Mouse (Mus musculus): ENCODE results near the gene Gm49387.
"Not testable (repeated sequence)": the region's sequence is repeated elsewhere in the genome, so short reads cannot be mapped to it uniquely, and the experiment has no call there.

Gene Gm49387

GRCm38 (mm10) chr14:31630677-31631076, 10.0 kb downstream of the Gm49387 start:
- DNase-seq: no peak

DNA sequence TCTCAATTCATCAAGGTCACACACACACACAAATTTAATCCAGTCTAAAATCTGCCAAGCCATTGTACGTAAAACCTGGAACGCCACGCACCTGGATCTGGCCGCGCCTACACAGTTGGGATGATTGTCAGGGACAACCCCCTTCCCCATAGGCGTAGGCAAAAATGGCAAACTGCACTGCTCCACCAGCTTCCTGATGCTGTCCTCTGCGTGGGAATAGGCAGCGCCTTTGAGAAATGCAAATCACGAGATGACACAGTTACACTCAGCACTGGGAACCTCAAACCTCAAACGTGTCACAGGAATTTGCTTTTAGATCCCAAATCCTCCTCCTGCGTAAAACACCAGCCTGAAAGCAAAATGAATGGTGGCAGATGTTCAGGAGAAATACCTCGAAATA, 17.9 kb downstream of the Gm49387 start:
- DNase-seq: no peak

- DNase-seq: no peak
Observed at GRCm38 (mm10) chr14:31620591-31621223, 20.0 kb downstream of the Gm49387 start.

DNA sequence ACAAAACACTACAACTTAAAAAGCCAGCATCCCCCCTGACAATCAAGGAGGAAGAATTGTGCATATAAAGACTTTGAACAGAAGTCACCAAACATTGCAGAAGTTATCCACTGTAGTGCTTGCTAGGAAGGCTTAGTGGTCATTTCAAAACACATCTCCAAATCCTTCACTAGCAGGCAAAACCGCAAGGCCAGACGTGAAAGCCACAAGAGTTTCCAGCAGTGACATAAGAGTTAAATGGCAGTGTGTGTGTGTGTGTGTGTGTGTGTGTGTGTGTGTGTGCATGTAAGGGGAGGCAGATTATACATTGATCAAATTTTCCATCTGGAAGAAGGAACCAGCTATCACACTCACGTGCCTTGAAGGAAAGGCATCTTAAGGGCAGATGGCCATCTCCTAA, 22.7 kb downstream of the Gm49387 start:
- no peak for DNase-seq

GRCm38 (mm10) chr14:31617204-31617603, 23.5 kb downstream of the Gm49387 start:
- DNase-seq: no peak

- no peak for DNase-seq
Observed at GRCm38 (mm10) chr14:31613671-31614070, 27.0 kb downstream of the Gm49387 start.

DNA sequence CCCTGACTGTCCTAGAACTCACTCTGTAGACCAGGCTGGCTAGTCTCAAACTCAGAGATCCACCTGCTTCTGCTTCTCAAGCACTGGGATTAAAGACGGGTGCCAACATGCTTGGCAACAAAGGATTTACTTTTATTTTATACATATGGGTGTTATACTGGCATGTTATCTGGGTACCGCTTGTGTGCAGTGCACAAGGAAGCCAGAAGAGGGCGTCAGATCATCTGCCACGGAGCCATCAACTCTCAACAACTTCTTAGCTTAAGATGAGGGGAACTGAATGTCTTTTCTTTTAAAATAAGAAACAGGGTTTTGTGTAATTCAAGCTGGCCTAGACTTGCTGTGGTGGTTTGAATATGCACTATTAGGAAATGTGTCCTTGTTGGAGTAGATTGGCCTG, 28.7 kb downstream of the Gm49387 start:
- no peak for DNase-seq

DNA sequence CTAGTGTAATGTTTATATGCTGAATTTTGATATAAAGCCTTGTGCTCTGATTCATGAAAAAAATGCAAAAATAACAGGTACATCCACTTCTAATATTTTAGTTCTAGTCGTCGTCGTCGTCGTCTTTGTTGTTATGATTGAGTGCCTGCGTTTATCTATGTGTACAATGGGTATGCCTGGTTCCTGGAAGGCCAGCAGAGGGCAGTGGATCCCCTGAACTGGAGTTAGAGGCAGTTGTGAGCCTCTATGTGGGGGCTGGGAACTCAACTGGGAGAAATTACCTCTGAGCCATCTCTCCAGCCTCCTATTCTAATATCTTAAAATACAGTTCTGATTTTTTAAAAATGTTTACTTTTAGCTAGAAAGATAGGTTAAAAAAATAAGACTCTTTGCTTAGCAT, 35.2 kb downstream of the Gm49387 start:
- no peak for DNase-seq

GRCm38 (mm10) chr14:31604916-31605315, 35.8 kb downstream of the Gm49387 start:
- DNase-seq: no peak

DNA sequence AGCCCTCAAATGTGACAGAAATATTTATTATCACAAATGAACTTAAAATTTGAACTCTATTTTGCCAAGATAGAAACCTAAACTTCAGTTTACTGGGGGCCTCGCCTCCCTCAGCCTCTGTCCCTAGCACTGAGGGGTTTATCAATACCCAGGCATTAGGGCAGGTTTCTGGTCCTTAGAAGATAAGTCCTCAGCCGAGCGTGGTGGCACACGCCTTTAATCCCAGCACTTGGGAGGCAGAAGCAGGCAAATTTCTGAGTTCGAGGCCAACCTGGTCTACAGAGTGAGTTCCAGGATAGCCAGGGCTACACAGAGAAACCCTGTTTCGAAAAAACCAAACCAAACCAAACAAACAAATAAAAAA, 38.1 kb downstream of the Gm49387 start:
- not testable (repeated sequence) for DNase-seq

GRCm38 (mm10) chr14:31601908-31602615, 38.6 kb downstream of the Gm49387 start:
- no peak for DNase-seq

GRCm38 (mm10) chr14:31597446-31597845, 43.2 kb downstream of the Gm49387 start:
- DNase-seq: no peak

DNA sequence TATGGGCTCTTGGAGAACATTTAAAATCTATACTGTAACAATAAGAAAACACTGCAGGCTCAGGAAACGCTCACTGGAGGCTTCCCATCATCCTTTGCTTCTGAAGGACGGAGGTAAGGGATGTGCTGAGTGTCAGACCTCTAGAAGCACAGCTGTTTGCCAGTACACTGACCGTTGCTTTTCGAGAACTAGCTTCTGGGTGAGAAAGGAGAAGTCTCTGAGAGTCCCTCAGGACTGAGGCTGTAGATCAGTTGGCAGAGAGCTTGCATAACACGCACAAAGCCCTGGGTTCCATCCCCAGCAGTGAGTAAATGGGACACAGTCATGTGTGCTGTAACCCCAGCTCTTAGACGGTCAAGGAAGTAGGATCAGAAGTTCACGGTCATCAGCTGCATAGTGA, 44.3 kb downstream of the Gm49387 start:
- no peak for DNase-seq

DNA sequence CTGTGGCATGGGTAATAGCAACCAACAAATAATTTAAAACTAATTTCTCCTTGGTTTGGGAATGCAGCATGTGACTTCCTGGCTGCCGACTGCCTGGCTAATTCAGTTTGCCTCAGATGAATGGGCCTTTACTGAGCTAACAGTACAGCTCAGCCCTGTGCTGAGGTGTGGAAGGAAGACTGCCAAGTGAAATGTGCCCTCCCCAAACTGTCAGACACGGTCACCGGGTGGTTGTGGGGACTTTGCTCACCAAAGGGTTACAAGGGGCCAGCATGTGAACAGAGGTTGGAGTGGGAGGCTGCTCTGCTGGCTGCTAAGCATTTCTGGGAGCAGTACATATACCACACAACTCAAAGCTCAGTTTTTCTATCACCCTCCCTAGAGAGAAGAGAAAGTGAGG, 46.0 kb downstream of the Gm49387 start:
- no peak for DNase-seq

GRCm38 (mm10) chr14:31593036-31593435, 47.6 kb downstream of the Gm49387 start:
- DNase-seq: no peak

- DNase-seq: no peak
Observed at GRCm38 (mm10) chr14:31591243-31591642, 49.4 kb downstream of the Gm49387 start, which contains the start of gene Colq. TSS of gene Colq (minus strand) at chr14:31591343.

- DNase-seq: no peak
Observed at GRCm38 (mm10) chr14:31586451-31586850, 54.2 kb downstream of the Gm49387 start.

GRCm38 (mm10) chr14:31583082-31583481, 57.6 kb downstream of the Gm49387 start:
- DNase-seq: no peak

- DNase-seq: no peak
Observed at GRCm38 (mm10) chr14:31577966-31578735, 62.5 kb downstream of the Gm49387 start.

DNA sequence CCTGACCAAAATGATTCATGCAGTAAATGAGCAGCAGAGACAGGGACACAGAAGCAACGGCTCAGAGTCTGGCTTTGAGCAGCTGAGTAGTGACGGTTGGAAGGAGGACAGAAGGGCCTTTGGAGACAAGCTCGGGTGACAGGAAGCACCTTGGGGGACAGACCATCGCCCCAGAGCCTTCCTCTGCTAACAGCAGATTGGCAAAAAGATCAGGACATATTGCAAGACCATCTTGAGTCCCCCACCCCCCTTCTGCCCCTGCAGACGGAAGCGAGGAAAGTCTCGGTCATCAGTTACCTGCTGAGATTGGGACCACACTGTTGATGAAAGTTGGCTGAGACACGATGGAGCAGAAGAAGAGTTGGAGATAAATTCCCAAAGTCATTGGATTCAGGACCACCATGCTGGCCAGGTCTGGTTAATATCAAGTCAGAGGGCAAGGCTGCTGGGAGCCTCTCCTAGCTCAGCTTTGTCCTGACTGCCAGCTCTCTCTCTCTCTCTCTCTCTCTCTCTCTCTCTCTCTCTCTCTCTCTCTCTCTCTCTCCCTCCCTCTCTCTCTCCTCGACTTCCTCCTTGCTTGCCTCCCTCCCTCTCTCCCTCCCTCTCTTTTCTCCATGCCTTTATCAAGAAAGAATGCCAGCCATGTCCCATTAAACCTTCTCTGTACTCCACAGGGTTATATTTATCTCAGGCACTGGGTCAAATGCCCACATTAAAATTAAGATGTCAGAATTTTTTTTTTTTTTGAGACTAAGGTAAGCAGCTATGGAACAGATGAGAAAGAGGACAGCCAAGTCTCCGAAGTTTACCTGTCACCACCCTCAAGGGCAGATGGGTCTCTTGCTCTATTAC, 63.6 kb downstream of the Gm49387 start:
- no peak for DNase-seq

- no peak for DNase-seq
Observed at GRCm38 (mm10) chr14:31575866-31576265, 64.8 kb downstream of the Gm49387 start.

GRCm38 (mm10) chr14:31574903-31575665, 65.6 kb downstream of the Gm49387 start:
- DNase-seq: no peak

All from cerebellum, adult 11-12 months (tissue).